Mouse (Mus musculus): ENCODE measurements around the gene Cnih4.

DNA sequence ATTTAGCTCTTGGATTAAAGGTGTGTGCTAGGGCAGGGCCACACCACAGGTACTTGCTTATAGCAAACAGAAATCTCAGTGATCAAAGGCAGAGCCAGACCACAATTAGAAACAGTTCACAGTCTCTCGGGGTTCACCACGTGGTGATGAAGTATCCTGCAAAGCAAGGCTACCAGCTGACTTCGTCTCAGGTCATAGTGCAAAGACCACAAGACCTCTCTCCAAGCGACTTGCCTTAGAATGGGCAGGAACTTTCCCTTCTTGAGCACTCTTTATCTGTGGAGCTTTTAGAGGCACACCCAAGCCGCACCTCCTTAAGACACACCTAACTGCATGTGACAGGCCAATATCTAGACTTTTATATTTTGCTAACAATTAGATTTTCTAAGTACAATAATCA, 4.0 kb downstream of the Cnih4 start:
- TF ChIP-seq POLR2AphosphoS2 (IDR thresholded peaks at IDR 0.05; ENCODE audit: insufficient read length, low read depth) (no peak), MYOG (IDR thresholded peaks at IDR 0.05; ENCODE audit: control insufficient read depth in 1 of 3, insufficient read depth in 1 of 3, insufficient read length in 2 of 3, low read depth in 2 of 3) (no peak), POLR2A (IDR thresholded peaks at IDR 0.05; ENCODE audit: insufficient read length, low read depth) (no peak), TCF3 (IDR thresholded peaks at IDR 0.05; ENCODE audit: insufficient read length, low read depth) (no peak), CEBPB (IDR thresholded peaks at IDR 0.05; ENCODE audit: insufficient read depth, poor library complexity, severe bottlenecking) (no peak)

All from myocyte (in vitro differentiated cells).